Mouse (Mus musculus) cortical plate, adult 2 months (tissue): ENCODE data around the gene Susd5.

ENCODE experiments used
- CTCF ChIP-seq: fragments of 200-500 bp; IDR thresholded peaks from 2 replicates; pipeline ENCODE4 v1.5.1; 2011; ENCODE audit warnings: mild to moderate bottlenecking, control low read depth, low read length; ENCODE audit not compliant: insufficient read depth; ENCODE audit errors: extremely low read depth
- POLR2A ChIP-seq: fragments of 200-500 bp; IDR thresholded peaks from 2 replicates; pipeline ENCODE4 v1.6.1; 2011; ENCODE audit warnings: mild to moderate bottlenecking, low read length, control low read depth; ENCODE audit not compliant: insufficient read depth; ENCODE audit errors: extremely low read depth

GRCm38 (mm10) chr9:114057090-114057796 is at the start of gene Susd5:
- TF ChIP-seq CTCF (no peak), POLR2A (no peak)
